In the genomic region with DNA sequence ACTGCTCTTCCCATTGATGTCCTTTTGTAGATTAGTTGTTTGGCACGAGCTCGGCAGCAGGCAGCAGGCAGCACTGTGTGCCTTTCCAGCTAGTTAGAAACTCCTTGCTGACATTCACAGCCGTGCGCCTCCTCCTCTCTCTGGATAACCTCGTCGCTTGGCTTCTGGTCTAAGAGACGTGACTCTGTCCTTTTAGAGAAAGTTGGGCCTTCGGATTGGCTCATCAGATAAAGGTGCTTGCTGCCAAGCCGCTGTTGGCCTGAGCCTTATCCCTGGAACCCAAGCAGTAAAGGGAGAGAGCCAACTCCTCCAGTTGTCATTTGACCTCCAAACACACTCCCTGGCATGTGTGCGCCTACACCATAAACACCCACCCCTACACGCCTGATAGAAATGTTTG, we compare ENCODE assay signal across 10 mouse cellular contexts.
DNase-seq lines count a peak whose midpoint lies in the region; ATAC-seq lines count a peak whose summit lies in the region.
"Had no signal": no experiment of that assay in that cellular context is flagged by ENCODE, and none has a peak within 500 bp of the region (broad histone marks: within the 10 kb centered on the region; RNA-seq: fewer than 3 reads in every experiment).

No protein-coding gene starts in this region.

- no peak overlapping the region for H3K4me2 ChIP-seq in lung, embryonic 15.5 days

- H3K4me1 ChIP-seq in lung, embryonic 15.5 days: peaks cover 48% of the 10 kb centered on the region

- peak; percentile 72; the same call in 1 of the 2 replicates for ATAC-seq in lung, embryonic 15.5 days (ENCODE audit: borderline replicate concordance, extremely low read depth, low FRiP score, low TSS enrichment)

- no peak overlapping the region for H3K9ac ChIP-seq in lung, embryonic 15.5 days

- intact Hi-C loops in heart, postnatal 14 days (cut with DNase I): no loop called here

- H3K27me3 ChIP-seq in lung, embryonic 15.5 days: no peaks in the 10 kb centered on the region

- peak overlapping the region; percentile 76 for H3K27ac ChIP-seq in lung, embryonic 15.5 days
- H3K27ac ChIP-seq: left cerebral cortex, adult 2 months had no signal

- no peak overlapping the region for H3K4me3 ChIP-seq in lung, embryonic 15.5 days
- H3K4me3 ChIP-seq: left cerebral cortex, adult 2 months had no signal

- H3K9me3 ChIP-seq in lung, embryonic 15.5 days: no peaks in the 10 kb centered on the region

- peak; percentile 16 to 34 for DNase-seq in cerebellum, postnatal 14 days
- DNase-seq in cerebellum, adult 18-20 months: no peak
- DNase-seq in lung, postnatal 25 days (ENCODE audit: low spot score): no peak
- DNase-seq in heart, postnatal 14 days: peak; percentile 44 to 55
- peak; percentile 58 for DNase-seq in testis, postnatal 14 days (ENCODE audit: low spot score)
- DNase-seq in right cerebral cortex, adult 18-20 months: no peak
- no peak for DNase-seq in cerebellum, postnatal 25 days
- DNase-seq: cerebellum, adult 11-12 months had no signal

- WGBS in lung, embryonic 15.5 days: 29% methylated on average over 11 of the region's 11 CpGs

- no peaks in the 10 kb centered on the region for H3K36me3 ChIP-seq in lung, embryonic 15.5 days

Comparison
In these comparisons a context has a peak if more than half of its experiments do, and no peak if none do; other contexts are left out.
1. DNase-seq: peak in cerebellum, postnatal 14 days (2 of 2), heart, postnatal 14 days (2 of 2) and testis, postnatal 14 days (single experiment); none in cerebellum, adult 18-20 months (0 of 2), lung, postnatal 25 days (single experiment), right cerebral cortex, adult 18-20 months (single experiment) and cerebellum, postnatal 25 days (0 of 2).